ENCODE assay signal across 27 mouse cellular contexts in the genomic region with DNA sequence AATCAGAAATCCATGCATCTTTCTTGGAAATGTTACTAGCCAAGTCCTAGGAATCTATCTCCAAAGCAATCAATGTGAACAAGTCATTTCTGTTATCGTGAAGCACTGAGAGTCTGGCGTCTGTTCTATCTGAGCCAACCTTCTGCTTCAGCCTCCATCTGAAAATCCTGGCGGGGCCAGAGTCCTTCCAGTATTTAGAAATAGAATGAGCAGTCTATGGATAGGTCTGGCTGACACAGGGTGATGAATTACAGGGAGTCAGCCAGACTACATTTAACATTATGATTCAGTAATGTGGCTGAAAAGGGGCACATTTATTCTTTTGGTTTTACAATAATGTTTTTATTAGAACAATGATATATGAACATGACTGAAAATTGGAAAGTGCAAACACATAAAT. TPM values are rescaled to one million over a fixed set of nuclear protein-coding genes. Genes with fewer than 3 reads are reported as not detected.
DNase-seq lines count a peak whose midpoint lies in the region; ATAC-seq and TF ChIP-seq lines count a peak whose summit lies in the region.
"Had no signal": no experiment of that assay in that cellular context is flagged by ENCODE, and none has a peak within 500 bp of the region (broad histone marks: within the 10 kb centered on the region; RNA-seq: fewer than 3 reads in every experiment).

No protein-coding gene starts in this region.

- intact Hi-C loops in left cerebral cortex, adult 2 months (cut with DNase I): no loop called here

- 82% methylated on average over 3 of the region's 3 CpGs for WGBS in midbrain, postnatal 0 days
- WGBS in midbrain, embryonic 10.5 days: 84% methylated on average over 3 of the region's 3 CpGs

- no peaks in the 10 kb centered on the region for H3K4me1 ChIP-seq in midbrain, postnatal 0 days (ENCODE audit: insufficient read depth, low read length)
- H3K4me1 ChIP-seq in midbrain, embryonic 10.5 days: no peaks in the 10 kb centered on the region
- H3K4me1 ChIP-seq: embryonic facial prominence, embryonic 12.5 days; heart, embryonic 10.5 days; heart, embryonic 15.5 days; intestine, embryonic 15.5 days; liver, embryonic 15.5 days; neural tube, embryonic 12.5 days had no signal

- peak; percentile 35 for DNase-seq in adrenal gland, postnatal 14 days
- DNase-seq in adrenal gland, postnatal 4 days (ENCODE audit: low spot score in 2 of 2): no peak
- DNase-seq in midbrain, postnatal 0 days (ENCODE audit: low spot score): peak; percentile 6
- DNase-seq in midbrain, embryonic 10.5 days (ENCODE audit: low spot score): no peak
- peak; percentile 25 to 26 for DNase-seq in adrenal gland, postnatal 36 days
- no peak for DNase-seq in liver
- DNase-seq in left cerebral cortex, adult 2 months (ENCODE audit: extremely low spot score in 1 of 2, low spot score in 2 of 2): no peak
- DNase-seq: cerebellum, adult 18-20 months; cerebellum, postnatal 25 days; embryo, embryonic 11 days; gastrocnemius, postnatal 25 days; kidney, adult 2 months; kidney, postnatal 10 days; layer of hippocampus, adult 9-11 months; lung, embryonic 14.5 days had no signal

- H3K36me3 ChIP-seq in midbrain, postnatal 0 days (ENCODE audit: insufficient read depth, low read length): no peaks in the 10 kb centered on the region
- no peaks in the 10 kb centered on the region for H3K36me3 ChIP-seq in midbrain, embryonic 10.5 days
- H3K36me3 ChIP-seq: embryonic facial prominence, embryonic 12.5 days; heart, embryonic 10.5 days; heart, embryonic 15.5 days; intestine, embryonic 15.5 days; liver, embryonic 15.5 days; neural tube, embryonic 12.5 days had no signal

- no peak overlapping the region for H3K4me3 ChIP-seq in midbrain, postnatal 0 days (ENCODE audit: low read depth, low read length)
- no peak overlapping the region for H3K4me3 ChIP-seq in midbrain, embryonic 10.5 days
- H3K4me3 ChIP-seq in left cerebral cortex, adult 2 months: no peak overlapping the region
- H3K4me3 ChIP-seq: embryonic facial prominence, embryonic 12.5 days; heart, embryonic 10.5 days; heart, embryonic 15.5 days; intestine, embryonic 15.5 days; liver, embryonic 15.5 days; myocyte; neural tube, embryonic 12.5 days had no signal

- no peak overlapping the region for H3K9ac ChIP-seq in midbrain, postnatal 0 days (replicated peaks; ENCODE audit: low read length, poor library complexity, severe bottlenecking)
- H3K9ac ChIP-seq: embryonic facial prominence, embryonic 12.5 days; heart, embryonic 15.5 days; intestine, embryonic 15.5 days; liver, embryonic 15.5 days; lung, embryonic 14.5 days; neural tube, embryonic 12.5 days had no signal

- no peak for TF ChIP-seq CTCF in midbrain, postnatal 0 days (IDR thresholded peaks at IDR 0.05)
- TF ChIP-seq CTCF in left cerebral cortex, adult 2 months (IDR thresholded peaks at IDR 0.05): no peak

- H3K4me2 ChIP-seq in midbrain, postnatal 0 days (ENCODE audit: low read depth, low read length, poor library complexity, severe bottlenecking): no peak overlapping the region
- H3K4me2 ChIP-seq: embryonic facial prominence, embryonic 12.5 days; heart, embryonic 15.5 days; intestine, embryonic 15.5 days; liver, embryonic 15.5 days; lung, embryonic 14.5 days; midbrain, embryonic 11.5 days; neural tube, embryonic 12.5 days had no signal

- no peaks in the 10 kb centered on the region for H3K27me3 ChIP-seq in midbrain, postnatal 0 days (ENCODE audit: insufficient read depth, low read length)
- no peaks in the 10 kb centered on the region for H3K27me3 ChIP-seq in midbrain, embryonic 10.5 days (ENCODE audit: low read depth, poor library complexity, severe bottlenecking)
- H3K27me3 ChIP-seq: embryonic facial prominence, embryonic 12.5 days; heart, embryonic 15.5 days; intestine, embryonic 15.5 days; liver, embryonic 15.5 days; neural tube, embryonic 12.5 days had no signal

- H3K9me3 ChIP-seq in midbrain, postnatal 0 days (ENCODE audit: low read length): no peaks in the 10 kb centered on the region
- H3K9me3 ChIP-seq in midbrain, embryonic 10.5 days (replicated peaks): no peaks in the 10 kb centered on the region
- H3K9me3 ChIP-seq: embryonic facial prominence, embryonic 12.5 days; heart, embryonic 10.5 days; heart, embryonic 15.5 days; intestine, embryonic 15.5 days; liver, embryonic 15.5 days; neural tube, embryonic 12.5 days had no signal

- ATAC-seq in midbrain, postnatal 0 days (ENCODE audit: low FRiP score): no peak
- ATAC-seq: activated CD4-positive, CD25-positive, alpha-beta regulatory T cell, adult 4 months; CD4-positive, CD25-positive, alpha-beta regulatory T cell, adult 4 months; hindbrain, embryonic 16.5 days; intestine, embryonic 15.5 days; midbrain, embryonic 16.5 days had no signal

- no peak overlapping the region for H3K27ac ChIP-seq in midbrain, postnatal 0 days (ENCODE audit: low read depth, low read length)
- no peak overlapping the region for H3K27ac ChIP-seq in midbrain, embryonic 10.5 days (replicated peaks)
- H3K27ac ChIP-seq in left cerebral cortex, adult 2 months: no peak overlapping the region
- H3K27ac ChIP-seq: embryonic facial prominence, embryonic 12.5 days; heart, embryonic 10.5 days; heart, embryonic 15.5 days; intestine, embryonic 15.5 days; liver, embryonic 15.5 days; neural tube, embryonic 12.5 days had no signal

RNA-seq across cellular contexts. Expression of a gene that starts 29.6 kb away (rescaled TPM):
- total RNA-seq in adrenal gland, postnatal 14 days (2021): 62.6 and 75.9 TPM in 2 replicates
- 10 to 100 TPM; 69.3 to 78.5 TPM for total RNA-seq in adrenal gland, postnatal 4 days (2021)
- 28.4 and 32.3 TPM in 2 replicates for total RNA-seq in midbrain, postnatal 0 days (2014; rRNA removed)
- polyA plus RNA-seq in midbrain, postnatal 0 days (2015; fragmentation: Nextera tagmentation; extraction: Ambion mirVana): 17.4 and 21.3 TPM in 2 replicates
- 13.1 and 14.6 TPM in 2 replicates for polyA plus RNA-seq in midbrain, embryonic 10.5 days (2016; fragmentation: Nextera tagmentation; extraction: Ambion mirVana)
- total RNA-seq in adrenal gland, postnatal 36 days (2021): 10 to 100 TPM; 59.4 to 88.9 TPM
- total RNA-seq in left cerebral cortex, adult 2 months (2021): 10 to 100 TPM; 58.8 to 59.5 TPM

RNA-seq across cellular contexts. Expression of a gene that starts 47.3 kb away (rescaled TPM):
- 59.3 and 74.3 TPM in 2 replicates for total RNA-seq in adrenal gland, postnatal 14 days (2021)
- 100 to 1,000 TPM; 205 to 207 TPM for total RNA-seq in adrenal gland, postnatal 4 days (2021)
- total RNA-seq in midbrain, postnatal 0 days (2014; rRNA removed): 39.8 and 71.7 TPM in 2 replicates
- polyA plus RNA-seq in midbrain, postnatal 0 days (2015; fragmentation: Nextera tagmentation; extraction: Ambion mirVana): 48.9 and 51.6 TPM in 2 replicates
- 61.1 and 64.9 TPM in 2 replicates for polyA plus RNA-seq in midbrain, embryonic 10.5 days (2016; fragmentation: Nextera tagmentation; extraction: Ambion mirVana)
- 10 to 100 TPM; 50.7 to 57.0 TPM for total RNA-seq in adrenal gland, postnatal 36 days (2021)
- 10 to 100 TPM; 29.3 to 40.0 TPM for total RNA-seq in left cerebral cortex, adult 2 months (2021)

Comparison
In these comparisons a context has a peak if more than half of its experiments do, and no peak if none do; other contexts are left out.
1. DNase-seq: peak in adrenal gland, postnatal 14 days (single experiment), midbrain, postnatal 0 days (single experiment) and adrenal gland, postnatal 36 days (2 of 2); none in adrenal gland, postnatal 4 days (0 of 2), midbrain, embryonic 10.5 days (single experiment), liver (single experiment) and left cerebral cortex, adult 2 months (0 of 2).